Mouse (Mus musculus) gastrocnemius, postnatal 4 days (tissue): Measurements from ENCODE around the gene Grpel1. TPM values are rescaled to one million over a fixed set of nuclear protein-coding genes. Genes with fewer than 3 reads are reported as not detected.

Source experiments
- DNase-seq, 2 experiments: peaks; one replicate each; pipeline ENCODE4 v3.0.0; 2021 to 2022; ENCODE audit warnings: low spot score in 2 of 2, mixed read lengths in 2 of 2
- long read RNA-seq, 2 experiments: library from polyadenylated mRNA; stranded (forward); transcript quantifications; one replicate each; pipeline ENCODE4 v2.0.0; 2021
- total RNA-seq, 2 experiments: library from RNA; stranded (reverse); gene quantifications; 2 replicates each; pipeline ENCODE4 v1.2.3; 2021

Gene Grpel1
- total RNA-seq: 10 to 100 TPM; 31.7 to 34.9 TPM
- long read RNA-seq, experiment 1, transcript Grpel1-201 (4 exons, 3,528 nt): major isoform, 169 of 175 reads
- long read RNA-seq, experiment 1, partial matches to known transcripts: 1 of 175 reads
- long read RNA-seq, experiment 1, other reads (novel, unspliced or antisense): 5 of 175 reads
- long read RNA-seq, experiment 2, transcript Grpel1-201 (4 exons, 3,528 nt): major isoform, 159 of 163 reads
- long read RNA-seq, experiment 2, partial matches to known transcripts: 3 of 163 reads
- long read RNA-seq, experiment 2, other reads (novel, unspliced or antisense): 1 of 163 reads

- peak; percentile 93 to 97 for DNase-seq
Measured at GRCm38 (mm10) chr5:36464709-36465661, at the start of gene Grpel1. TSS of gene Grpel1 (plus strand) at chr5:36464998.

GRCm38 (mm10) chr5:36419861-36420260 lies 44.9 kb upstream of the Grpel1 start:
- DNase-seq: no peak

GRCm38 (mm10) chr5:36422689-36423088 lies 42.1 kb upstream of the Grpel1 start:
- DNase-seq: no peak

- DNase-seq: no peak
Measured at GRCm38 (mm10) chr5:36424676-36425075, 40.1 kb upstream of the Grpel1 start.

GRCm38 (mm10) chr5:36426404-36426803 lies 38.4 kb upstream of the Grpel1 start:
- no peak for DNase-seq

- DNase-seq: no peak
Measured at GRCm38 (mm10) chr5:36427831-36428230, 37.0 kb upstream of the Grpel1 start.

GRCm38 (mm10) chr5:36429551-36429950 lies 35.2 kb upstream of the Grpel1 start:
- DNase-seq: no peak

GRCm38 (mm10) chr5:36431711-36432110 lies 33.1 kb upstream of the Grpel1 start:
- DNase-seq: no peak

- no peak for DNase-seq
Measured at GRCm38 (mm10) chr5:36434398-36434967, 30.3 kb upstream of the Grpel1 start.

- peak in 1 of 2 experiments; percentile 39 for DNase-seq
Measured at GRCm38 (mm10) chr5:36436858-36437257, 27.9 kb upstream of the Grpel1 start.

GRCm38 (mm10) chr5:36440741-36441140 lies 24.1 kb upstream of the Grpel1 start:
- no peak for DNase-seq

- DNase-seq: no peak
Measured at GRCm38 (mm10) chr5:36444611-36445010, 20.2 kb upstream of the Grpel1 start.

- DNase-seq: no peak
Measured at GRCm38 (mm10) chr5:36445028-36445427, 19.8 kb upstream of the Grpel1 start.

GRCm38 (mm10) chr5:36446166-36446890 lies 18.5 kb upstream of the Grpel1 start:
- no peak for DNase-seq

- DNase-seq: no peak
Measured at GRCm38 (mm10) chr5:36447872-36448271, 16.9 kb upstream of the Grpel1 start.

- no peak for DNase-seq
Measured at GRCm38 (mm10) chr5:36449710-36450358, 15.0 kb upstream of the Grpel1 start.

- no peak for DNase-seq
Measured at GRCm38 (mm10) chr5:36451119-36451518, 13.7 kb upstream of the Grpel1 start.

GRCm38 (mm10) chr5:36451872-36452389 lies 12.9 kb upstream of the Grpel1 start:
- no peak for DNase-seq

GRCm38 (mm10) chr5:36452821-36453220 lies 12.0 kb upstream of the Grpel1 start:
- no peak for DNase-seq

GRCm38 (mm10) chr5:36457706-36458105 lies 7.1 kb upstream of the Grpel1 start:
- no peak for DNase-seq
